Mouse (Mus musculus): ENCODE results near the gene Abcb6.
A peak's percentile ranks its signal among the peaks of the same experiment; 100 is the strongest.

Abcb6 gene

GRCm38 (mm10) chr1:75192452-75192851, 12.3 kb upstream of the Abcb6 start:
- DNase-seq = peak; percentile 56

- DNase-seq = peak; percentile 92
These were observed 11.6 kb upstream of the Abcb6 start, which contains the start of the genes Ankzf1 and Atg9a for GRCm38 (mm10) chr1:75191622-75192402. Gene Ankzf1 (plus strand): TSS chr1:75192151. Gene Atg9a (minus strand): TSS chr1:75192196.

GRCm38 (mm10) chr1:75191258-75191621, 11.0 kb upstream of the Abcb6 start:
- DNase-seq = peak; percentile 8

- no peak for DNase-seq
These were observed 10.4 kb upstream of the Abcb6 start for GRCm38 (mm10) chr1:75190577-75190976.

- no peak for DNase-seq
These were observed 7.8 kb upstream of the Abcb6 start for GRCm38 (mm10) chr1:75187914-75188483.

GRCm38 (mm10) chr1:75187126-75187525, 6.9 kb upstream of the Abcb6 start:
- no peak for DNase-seq

GRCm38 (mm10) chr1:75185495-75185894, 5.3 kb upstream of the Abcb6 start:
- no peak for DNase-seq

GRCm38 (mm10) chr1:75182160-75182559, 2.0 kb upstream of the Abcb6 start:
- no peak for DNase-seq

GRCm38 (mm10) chr1:75181377-75181870, 1.2 kb upstream of the Abcb6 start:
- DNase-seq = no peak

DNA sequence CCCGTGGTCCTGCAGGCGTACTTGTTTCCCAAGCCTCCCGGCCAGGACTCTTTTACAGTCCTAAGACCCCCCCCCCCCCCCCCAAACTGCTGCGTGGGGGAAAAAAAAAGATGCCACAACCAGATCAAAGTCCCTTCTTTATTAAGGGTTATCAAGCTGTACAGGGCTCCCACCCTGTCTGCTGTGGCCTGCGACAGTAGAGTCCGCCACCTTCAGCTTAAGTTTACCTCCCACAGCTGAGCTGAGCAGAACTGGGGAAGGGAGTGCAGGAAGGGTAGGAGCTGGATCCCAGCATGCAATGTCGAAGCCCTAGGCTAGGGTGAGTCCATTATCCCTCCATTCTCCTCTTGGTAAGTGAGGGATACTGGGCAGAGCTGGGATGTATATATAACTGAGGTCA, 549 bp upstream of the Abcb6 start:
- DNase-seq = no peak

GRCm38 (mm10) chr1:75179334-75180104, 673 bp downstream of the Abcb6 start:
- DNase-seq = no peak

DNA sequence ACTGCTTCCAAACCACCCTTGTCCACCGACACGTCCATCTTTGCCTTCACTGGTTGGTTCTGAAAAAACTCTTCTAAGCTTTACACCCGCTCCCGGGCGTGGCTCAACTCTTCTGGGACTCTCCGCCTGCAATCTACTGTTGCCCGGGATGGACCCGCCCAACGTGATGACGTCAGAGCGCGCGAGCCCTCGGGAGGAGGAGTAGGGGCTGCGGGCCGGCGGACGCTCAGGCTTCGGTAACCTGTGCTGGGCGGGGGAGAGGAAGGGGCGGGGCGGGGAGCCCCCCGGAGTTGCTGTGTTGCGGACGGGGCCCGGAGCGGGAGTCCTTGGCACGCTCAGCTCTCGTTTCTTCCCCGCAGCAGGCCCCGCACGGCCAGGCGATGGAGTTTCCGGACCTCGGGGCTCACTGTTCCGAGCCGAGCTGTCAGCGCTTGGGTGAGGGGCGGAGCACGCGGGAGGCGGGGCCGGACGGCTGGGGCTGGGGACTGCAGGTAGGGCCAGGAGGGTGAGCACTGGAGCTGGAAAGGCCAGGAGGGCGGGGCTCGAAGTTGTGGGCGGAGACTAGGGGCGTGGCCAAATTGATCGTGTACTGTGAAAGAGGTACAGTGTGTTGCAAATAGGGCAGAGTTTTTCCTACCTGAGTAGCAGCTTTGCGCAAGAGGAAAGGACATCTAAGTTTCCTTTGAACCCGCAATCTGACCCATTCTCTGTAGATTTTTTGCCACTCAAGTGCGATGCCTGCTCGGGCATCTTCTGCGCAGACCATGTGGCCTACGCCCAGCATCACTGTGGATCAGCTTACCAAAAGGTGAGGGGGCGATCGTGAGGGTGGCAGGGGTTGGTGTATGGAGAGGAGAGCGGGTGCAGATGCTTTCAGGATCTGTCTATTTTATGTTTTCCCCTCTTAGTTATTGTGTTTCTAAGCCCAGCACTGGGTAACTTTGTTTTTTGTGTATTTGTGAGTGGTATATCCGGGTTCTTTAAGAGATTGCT, 11.4 kb downstream of the Abcb6 start, which contains the start of gene Zfand2b:
TSS of gene Zfand2b (plus strand) at position 175 of the 993 bp plus-strand sequence.
- peak; percentile 98 for DNase-seq

GRCm38 (mm10) chr1:75168093-75168471, 12.1 kb downstream of the Abcb6 start:
- no peak for DNase-seq

- no peak for DNase-seq
These were observed 20.0 kb downstream of the Abcb6 start for GRCm38 (mm10) chr1:75160256-75160617.

- DNase-seq = no peak
These were observed 20.5 kb downstream of the Abcb6 start for GRCm38 (mm10) chr1:75159540-75160255.

GRCm38 (mm10) chr1:75158990-75159389, 21.2 kb downstream of the Abcb6 start:
- DNase-seq = no peak

DNA sequence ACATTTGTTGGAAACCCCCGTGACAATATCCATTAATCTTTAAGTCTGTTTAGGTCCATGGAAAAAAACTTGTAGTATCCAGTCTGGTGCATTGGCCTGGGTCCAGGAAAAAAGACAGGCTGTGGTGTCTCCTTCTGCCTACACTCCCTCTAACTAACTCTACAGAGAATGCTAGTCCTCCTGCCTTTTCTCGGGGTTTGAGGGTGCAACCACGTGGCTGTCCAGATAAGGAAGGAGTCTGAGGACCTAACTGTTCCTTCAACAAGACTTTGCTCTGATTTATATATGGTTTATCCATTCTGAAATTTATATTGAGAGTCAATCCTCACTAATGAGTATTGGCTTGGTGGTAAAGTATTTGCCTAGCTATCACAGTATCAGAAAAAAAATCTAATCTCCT, 24.4 kb downstream of the Abcb6 start:
- no peak for DNase-seq

DNA sequence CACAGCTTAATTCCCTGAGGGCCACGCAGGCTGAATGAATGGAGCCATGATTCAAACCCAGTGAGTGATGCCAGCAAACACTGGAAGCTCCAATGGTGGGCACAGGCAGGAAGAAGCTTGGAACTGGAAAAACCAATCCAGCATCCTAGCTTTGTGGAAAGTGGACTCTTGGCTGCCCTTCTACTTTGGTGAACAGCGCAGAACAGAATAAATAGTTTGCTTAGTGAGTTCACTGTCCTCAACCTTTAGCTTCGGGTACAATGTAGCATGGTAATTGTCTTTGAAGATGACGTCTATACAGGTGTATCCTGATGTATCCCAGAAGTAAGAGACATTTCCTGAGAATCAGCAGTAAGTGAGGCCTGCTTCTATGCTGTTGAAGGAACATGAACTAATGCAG, 31.5 kb downstream of the Abcb6 start:
- DNase-seq = no peak

- DNase-seq = no peak
These were observed 32.6 kb downstream of the Abcb6 start for GRCm38 (mm10) chr1:75147411-75148135.

GRCm38 (mm10) chr1:75145589-75145988, 34.6 kb downstream of the Abcb6 start:
- no peak for DNase-seq

All from lung, postnatal 14 days (tissue).